Comparison of ENCODE assay signal across 8 mouse cellular contexts in genomic region chr10:78163923-78164322, GRCm38 (mm10). TPM values are rescaled to one million over a fixed set of nuclear protein-coding genes. Genes with fewer than 3 reads are reported as not detected.
DNase-seq lines count a peak whose midpoint lies in the region.

No protein-coding gene starts in this region.

- DNase-seq in adrenal gland, adult (ENCODE audit: inconsistent age in 2 of 2, low spot score in 1 of 2) = peak; percentile 69 to 88
- DNase-seq in adrenal gland, adult 8-10 months = no peak
- peak; percentile 73 for DNase-seq in urinary bladder, postnatal 14 days (ENCODE audit: low spot score)
- no peak for DNase-seq in urinary bladder, postnatal 10 days (ENCODE audit: low spot score)
- peak; percentile 59 for DNase-seq in embryo, embryonic 9.5 days (ENCODE audit: extremely low spot score)
- peak; percentile 54 to 72 for DNase-seq in kidney, adult 8-10 months
- DNase-seq in lung, adult 18-20 months = peak; percentile 70 to 75
- DNase-seq in right cerebral cortex, postnatal 4 days = peak; percentile 65

RNA-seq across cellular contexts. Expression of gene D10Jhu81e, which starts 5.7 kb away (rescaled TPM):
- 100 to 1,000 TPM; 187 to 284 (median 230) TPM for total RNA-seq in adrenal gland, adult 8-10 months (2022)

RNA-seq across cellular contexts. Expression of gene Pwp2, which starts 21.0 kb away (rescaled TPM):
- total RNA-seq in adrenal gland, adult 8-10 months (2022) = 10 to 100 TPM; 20.1 to 22.4 (median 21.3) TPM

Comparison
In these comparisons a context has a peak if more than half of its experiments do, and no peak if none do; other contexts are left out.
1. DNase-seq: peak in adrenal gland, adult (2 of 2), urinary bladder, postnatal 14 days (single experiment), embryo, embryonic 9.5 days (single experiment), kidney, adult 8-10 months (2 of 2), lung, adult 18-20 months (2 of 2) and right cerebral cortex, postnatal 4 days (single experiment); none in adrenal gland, adult 8-10 months (single experiment) and urinary bladder, postnatal 10 days (single experiment).